Mouse (Mus musculus) CH12.LX (cell line): ENCODE measurements around the gene Trp53i13. TPM values are rescaled to one million over a fixed set of nuclear protein-coding genes. Genes with fewer than 3 reads are reported as not detected.
"Not testable (repeated sequence)": the region's sequence is repeated elsewhere in the genome, so short reads cannot be mapped to it uniquely, and the experiment has no call there.

Source experiments
- DNase-seq: peaks from one replicate; pipeline ENCODE4 v3.0.0-alpha.2; 2013; ENCODE audit errors: extremely low read depth
- H3K27ac ChIP-seq: 2 replicates; pipeline ENCODE4 v1.5.1; 2012; ENCODE audit warnings: low read depth, mild to moderate bottlenecking, control low read depth, moderate library complexity; ENCODE audit not compliant: insufficient read depth
- H3K27me3 ChIP-seq: replicated peaks from 2 replicates; pipeline ENCODE3; 2012; ENCODE audit warnings: inconsistent platforms
- H3K36me3 ChIP-seq, 2 experiments: replicated peaks in 1 of 2; 2 replicates each; pipeline versions ENCODE3 to v1.6.1; 2012; ENCODE audit warnings: inconsistent platforms in 1 of 2, low read length in 1 of 2, mild to moderate bottlenecking in 1 of 2, mixed read lengths in 1 of 2, moderate library complexity in 1 of 2; ENCODE audit not compliant: control insufficient read depth in 1 of 2, insufficient read depth in 1 of 2
- H3K4me1 ChIP-seq, 2 experiments: 2 replicates each; pipeline ENCODE4 v1.6.1; 2012; ENCODE audit warnings: inconsistent platforms in 1 of 2, moderate library complexity in 1 of 2; ENCODE audit not compliant: insufficient read depth in 2 of 2, control insufficient read depth in 1 of 2
- H3K4me2 ChIP-seq: 2 replicates; pipeline ENCODE4 v1.6.1; 2012; ENCODE audit warnings: low read depth, mild to moderate bottlenecking, control low read depth; ENCODE audit not compliant: poor library complexity, insufficient read depth, severe bottlenecking
- H3K4me3 ChIP-seq, 3 experiments: fragments of 150-350 bp in 1 of 3; sonication (generic) in 1 of 3; replicated peaks in 1 of 3; 2 replicates each; pipeline versions ENCODE3 to v1.5.1; 2011 to 2012; ENCODE audit warnings: low read depth in 2 of 3, low read length in 2 of 3, mild to moderate bottlenecking in 2 of 3, moderate library complexity in 2 of 3, control low read depth in 1 of 3, improper control_type of control experiment in 1 of 3, inconsistent platforms in 1 of 3, mixed read lengths in 1 of 3; ENCODE audit not compliant: poor library complexity in 1 of 3
- H3K79me2 ChIP-seq: replicated peaks from 2 replicates; pipeline ENCODE4 v1.6.1; 2012; ENCODE audit warnings: mild to moderate bottlenecking, moderate library complexity; ENCODE audit not compliant: control insufficient read depth, poor library complexity, insufficient read depth, severe bottlenecking; ENCODE audit errors: extremely low read depth
- H3K9ac ChIP-seq: 2 replicates; pipeline ENCODE4 v1.6.1; 2012; ENCODE audit warnings: low read depth, mild to moderate bottlenecking, control low read depth, moderate library complexity; ENCODE audit not compliant: insufficient read depth
- H3K9me3 ChIP-seq: replicated peaks from 2 replicates; pipeline ENCODE3; 2012; ENCODE audit warnings: low read length, inconsistent platforms, mixed read lengths
- BHLHE40 ChIP-seq: IDR thresholded peaks from 2 replicates; pipeline ENCODE4 v1.6.1; 2011; ENCODE audit warnings: mild to moderate bottlenecking, low read depth, low read length, improper control_type of control experiment
- CHD2 ChIP-seq: IDR thresholded peaks from 2 replicates; pipeline ENCODE4 v1.6.1; 2011; ENCODE audit warnings: low read length, improper control_type of control experiment
- CTCF ChIP-seq, 2 experiments: IDR thresholded peaks in 1 of 2; conservative IDR thresholded peaks in 1 of 2; 2 replicates each; pipeline ENCODE4 v1.5.1; 2011 to 2012; ENCODE audit warnings: low read depth in 2 of 2, low read length in 2 of 2, improper control_type of control experiment in 1 of 2, inconsistent platforms in 1 of 2, mild to moderate bottlenecking in 1 of 2, moderate library complexity in 1 of 2
- ELF1 ChIP-seq: IDR thresholded peaks from 2 replicates; pipeline ENCODE4 v1.6.1; 2014; ENCODE audit warnings: low read depth, mild to moderate bottlenecking, inconsistent platforms, low read length, improper control_type of control experiment
- ETS1 ChIP-seq: conservative IDR thresholded peaks from 2 replicates; pipeline ENCODE4 v1.6.1; 2012; ENCODE audit warnings: low read depth, mild to moderate bottlenecking, inconsistent platforms, low read length, improper control_type of control experiment, moderate library complexity
- IRF4 ChIP-seq: IDR thresholded peaks from 2 replicates; pipeline ENCODE4 v1.6.1; 2014; ENCODE audit warnings: low read depth, mild to moderate bottlenecking, inconsistent platforms, low read length, improper control_type of control experiment
- JUN ChIP-seq: IDR thresholded peaks from 2 replicates; pipeline ENCODE4 v1.6.1; 2011; ENCODE audit warnings: low read depth, mild to moderate bottlenecking, low read length, improper control_type of control experiment, moderate library complexity; ENCODE audit not compliant: insufficient read depth
- JUND ChIP-seq: conservative IDR thresholded peaks from 2 replicates; pipeline ENCODE4 v1.6.1; 2011; ENCODE audit warnings: low read depth, low read length, improper control_type of control experiment
- KAT2A ChIP-seq: IDR thresholded peaks from 2 replicates; pipeline ENCODE4 v1.6.1; 2012; ENCODE audit warnings: low read length, improper control_type of control experiment, inconsistent platforms; ENCODE audit not compliant: insufficient replicate concordance
- MAFK ChIP-seq: IDR thresholded peaks from 2 replicates; pipeline ENCODE4 v1.6.1; 2011; ENCODE audit warnings: low read length, improper control_type of control experiment; ENCODE audit not compliant: insufficient replicate concordance
- MYC ChIP-seq: IDR thresholded peaks from 2 replicates; pipeline ENCODE4 v1.6.1; 2011; ENCODE audit warnings: low read depth, mild to moderate bottlenecking, improper control_type of control experiment, low read length
- PAX5 ChIP-seq: IDR thresholded peaks from 2 replicates; pipeline ENCODE4 v1.6.1; 2012; ENCODE audit warnings: low read length, inconsistent platforms, mixed read lengths
- POLR2A ChIP-seq: IDR thresholded peaks from 2 replicates; pipeline ENCODE4 v1.6.1; 2011; ENCODE audit warnings: low read depth, mild to moderate bottlenecking, improper control_type of control experiment, low read length
- POLR2AphosphoS2 ChIP-seq: IDR thresholded peaks from 2 replicates; pipeline ENCODE4 v1.6.1; 2011; ENCODE audit warnings: low read depth, low read length, improper control_type of control experiment
- RAD21 ChIP-seq: IDR thresholded peaks from 2 replicates; pipeline ENCODE4 v1.6.1; 2011; ENCODE audit warnings: low read depth, mild to moderate bottlenecking, low read length, improper control_type of control experiment, moderate library complexity
- RCOR1 ChIP-seq: conservative IDR thresholded peaks from 2 replicates; pipeline ENCODE4 v1.6.1; 2012; ENCODE audit warnings: low read depth, mild to moderate bottlenecking, inconsistent platforms, low read length, improper control_type of control experiment
- SIN3A ChIP-seq: IDR thresholded peaks from 2 replicates; pipeline ENCODE4 v1.6.1; 2012; ENCODE audit warnings: low read length, improper control_type of control experiment, inconsistent platforms
- SMC3 ChIP-seq: IDR thresholded peaks from 2 replicates; pipeline ENCODE4 v1.6.1; 2011; ENCODE audit warnings: low read depth, low read length, improper control_type of control experiment
- TCF12 ChIP-seq: IDR thresholded peaks from 2 replicates; pipeline ENCODE4 v1.6.1; 2014; ENCODE audit warnings: low read depth, mild to moderate bottlenecking, inconsistent platforms, low read length, improper control_type of control experiment
- UBTF ChIP-seq: IDR thresholded peaks from 2 replicates; pipeline ENCODE4 v1.6.1; 2012; ENCODE audit warnings: low read depth, mild to moderate bottlenecking, inconsistent platforms, low read length, improper control_type of control experiment, moderate library complexity
- USF1 ChIP-seq: IDR thresholded peaks from 2 replicates; pipeline ENCODE4 v1.6.1; 2014; ENCODE audit warnings: low read depth, mild to moderate bottlenecking, inconsistent platforms, low read length, improper control_type of control experiment
- USF2 ChIP-seq: conservative IDR thresholded peaks from 2 replicates; pipeline ENCODE4 v1.6.1; 2011; ENCODE audit warnings: low read depth, low read length, improper control_type of control experiment
- ZKSCAN1 ChIP-seq: IDR thresholded peaks from 2 replicates; pipeline ENCODE4 v1.6.1; 2012; ENCODE audit warnings: low read depth, inconsistent platforms, low read length, improper control_type of control experiment, borderline replicate concordance
- ZMIZ1 ChIP-seq: IDR thresholded peaks from 2 replicates; pipeline ENCODE4 v1.6.1; 2012; ENCODE audit warnings: low read depth, mild to moderate bottlenecking, inconsistent platforms, low read length, improper control_type of control experiment
- ZNF384 ChIP-seq: IDR thresholded peaks from 2 replicates; pipeline ENCODE4 v1.6.1; 2012; ENCODE audit warnings: low read depth, low read length, improper control_type of control experiment, inconsistent platforms
- dilution Hi-C: fragments of 300-500 bp; cut with MboI; formaldehyde crosslinking; loops from 2 replicates; pipeline ENCODE4 v1.14.3; 2020; ENCODE audit warnings: low sequenced_read_pairs; ENCODE audit not compliant: extremely low pct_unique_long_range_greater_than_20kb, extremely low pct_ligation_motif_present
- in situ Hi-C: fragments of 300-500 bp; cut with MboI; formaldehyde crosslinking; loops from 3 replicates; pipeline ENCODE4 v1.14.3; 2019; ENCODE audit warnings: low sequenced_read_pairs, low pct_ligation_motif_present, low pct_unique_long_range_greater_than_20kb, mixed read lengths
- polyA plus RNA-seq: library from polyadenylated mRNA; unstranded; fragments of >175 nt; gene quantifications from 2 replicates; pipeline ENCODE4 v1.2.1, GENCODE M21; 2012; ENCODE audit warnings: low read depth; ENCODE audit not compliant: insufficient read length
- total RNA-seq, 2 experiments: library from RNA; depleted of rRNA; stranded (reverse); fragments of 300-350 nt in 1 of 2; fragments of >200 nt in 1 of 2; gene quantifications; 2 replicates each; pipeline ENCODE4 v1.2.3; 2012 to 2014

Trp53i13 gene
- total and polyA plus RNA-seq, 3 experiments = 6.7 to 12.8 (median 12.6) TPM

- H3K36me3 ChIP-seq = peaks cover 0 to 26% of the 10 kb centered on the region in 2 experiments
- dilution Hi-C loops = no loop called here
Observed at GRCm38 (mm10) chr11:77529644-77530043, 13.9 kb upstream of the Trp53i13 start.

DNA sequence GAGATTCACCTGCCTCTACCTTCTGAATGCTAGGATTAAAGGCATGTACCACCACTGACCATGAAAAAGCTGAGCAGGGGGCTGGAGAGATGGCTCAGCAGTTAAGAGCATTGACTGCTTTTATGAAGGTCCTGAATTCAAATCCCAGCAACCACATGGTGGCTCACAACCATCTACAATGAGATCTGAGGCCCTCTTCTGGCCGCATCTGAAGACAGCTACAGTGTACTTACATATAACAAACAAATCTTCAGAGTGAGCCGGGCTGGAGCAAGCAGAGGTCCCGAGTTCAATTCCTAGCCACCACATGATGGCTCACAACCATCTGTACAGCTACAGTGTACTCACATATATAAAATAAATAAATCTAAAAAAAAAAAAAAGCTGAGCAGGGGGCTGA is 12.6 kb upstream of the Trp53i13 start:
- in situ Hi-C loops = not testable (repeated sequence)
- TF ChIP-seq CTCF (conservative IDR thresholded peaks at IDR 0.05 in 1 of 2, IDR thresholded peaks at IDR 0.05 in 1 of 2; ENCODE audit: low read depth in 2 of 2, low read length in 2 of 2) = peak in 1 of 2 experiments; percentile 29; a peak in 2 of 4 replicates
- TF ChIP-seq, all 38 proteins: peak for 1; not testable (repeated sequence) for 37
- DNase-seq, H3K4me2 ChIP-seq, dilution Hi-C loops, H3K4me1 ChIP-seq, H3K27ac ChIP-seq, H3K27me3 ChIP-seq, H3K9me3 ChIP-seq, H3K4me3 ChIP-seq, H3K9ac ChIP-seq, H3K79me2 ChIP-seq: not testable (repeated sequence)
- peaks cover 0 to 17% of the 10 kb centered on the region in 2 experiments for H3K36me3 ChIP-seq

More at GRCm38 (mm10) chr11:77529644-77530043, 13.9 kb upstream of the Trp53i13 start:
- Histone ChIP-seq H3K9ac (no peak overlapping the region), H3K27me3 (no peaks in the 10 kb centered on the region), H3K27ac (no peak overlapping the region), H3K4me3 (no peak overlapping the region), H3K79me2 (no peaks in the 10 kb centered on the region), H3K9me3 (no peaks in the 10 kb centered on the region), H3K4me1 (no peaks in the 10 kb centered on the region), H3K4me2 (no peak overlapping the region)
- TF ChIP-seq ZMIZ1 (no peak), JUND (no peak), ZKSCAN1 (no peak)
- in situ Hi-C loops = no loop called here
- no peak for DNase-seq

DNA sequence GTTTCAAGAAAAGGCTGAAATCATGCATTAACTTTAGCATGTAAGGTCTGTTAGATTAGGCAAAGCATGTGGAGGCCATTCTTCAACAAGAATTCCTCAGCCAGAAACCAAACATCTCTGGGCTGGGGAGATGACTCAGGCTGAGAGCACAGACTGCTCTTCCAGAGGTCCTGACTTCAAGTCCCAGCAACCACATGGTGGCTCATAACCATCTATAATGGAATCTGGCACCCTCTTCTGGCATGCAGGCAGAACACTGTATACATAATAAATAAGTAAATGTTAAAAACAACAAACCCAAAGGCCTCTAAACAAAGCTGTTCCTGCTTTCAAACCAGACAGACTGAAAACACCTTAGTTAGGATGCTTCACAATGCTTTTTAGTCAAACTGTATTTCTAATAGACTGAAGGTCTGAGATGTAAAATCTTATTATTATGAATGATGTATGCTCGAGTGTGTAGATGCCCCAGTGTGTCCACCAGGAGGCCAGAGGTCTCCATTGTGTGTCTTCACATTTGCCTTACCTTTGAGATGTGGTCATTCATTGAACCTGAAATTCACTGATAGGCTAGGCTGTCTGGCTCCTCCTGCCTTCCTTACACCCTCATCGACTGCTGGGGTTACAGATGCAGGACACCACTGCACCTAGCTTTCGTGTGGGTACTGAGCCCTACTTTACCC is 10.2 kb upstream of the Trp53i13 start:
- no peak overlapping the region for H3K4me3 ChIP-seq
- dilution Hi-C loops = no loop called here
- in situ Hi-C loops = no loop called here
- TF ChIP-seq MYC (0 out of 2 replicates have a peak, but pooled peaks have one; percentile 52), IRF4 (no peak), CTCF (conservative IDR thresholded peaks at IDR 0.05 in 1 of 2, IDR thresholded peaks at IDR 0.05 in 1 of 2; ENCODE audit: low read depth in 2 of 2, low read length in 2 of 2) (peak in 1 of 2 experiments; percentile 34; a peak in 2 of 4 replicates), SIN3A (no peak), USF1 (no peak), PAX5 (no peak), POLR2A (no peak), JUN (no peak), ETS1 (no peak), ELF1 (no peak), RCOR1 (no peak), SMC3 (peak; percentile 22; the same call in 1 of the 2 replicates), TCF12 (no peak), UBTF (no peak), USF2 (no peak), ZNF384 (no peak), BHLHE40 (no peak), MAFK (no peak), CHD2 (no peak), POLR2AphosphoS2 (no peak), KAT2A (no peak), RAD21 (peak; percentile 28)

More for the DNA sequence above, 10.2 kb upstream of the Trp53i13 start:
- H3K4me2 ChIP-seq = no peak overlapping the region
- peaks cover 0 to 6% of the 10 kb centered on the region in 2 experiments; a peak in 2 of 4 replicates for H3K4me1 ChIP-seq
- H3K9me3 ChIP-seq = no peaks in the 10 kb centered on the region
- no peak overlapping the region for H3K27ac ChIP-seq
- H3K27me3 ChIP-seq = no peaks in the 10 kb centered on the region
- peaks cover 0 to 6% of the 10 kb centered on the region in 2 experiments for H3K36me3 ChIP-seq
- no peaks in the 10 kb centered on the region for H3K79me2 ChIP-seq
- H3K9ac ChIP-seq = no peak overlapping the region
- no peak for DNase-seq
